Mouse (Mus musculus): ENCODE results near the gene Zcchc2. TPM values are rescaled to one million over a fixed set of nuclear protein-coding genes. Genes with fewer than 3 reads are reported as not detected.

Gene Zcchc2
- polyA plus RNA-seq, 1 experiment from 2014 or later: 1.7 TPM

DNA sequence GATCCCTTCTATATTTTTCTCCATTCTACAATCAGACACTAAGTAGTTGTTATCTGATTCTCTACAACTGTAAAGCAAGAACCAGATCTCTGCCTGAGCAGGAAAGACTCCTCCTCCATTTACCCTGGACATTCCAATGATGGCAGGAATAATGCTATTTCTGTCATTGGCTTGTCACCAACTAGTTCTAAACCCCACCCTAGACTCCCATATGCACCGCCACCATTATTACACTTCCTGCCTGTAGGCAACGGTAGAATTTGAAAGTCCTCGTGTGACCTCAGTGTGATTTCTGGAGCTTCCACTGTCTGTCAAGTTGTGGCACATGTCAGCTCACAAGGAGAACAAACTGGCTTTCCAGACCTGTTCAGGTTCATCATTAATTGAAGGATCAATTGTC is 74.1 kb downstream of the Zcchc2 start:
- 30% methylated on average over 3 of the region's 3 CpGs for whole genome bisulfite sequencing
- Histone ChIP-seq H3K27ac (ENCODE audit: low read length) (no peak overlapping the region), H3K36me3 (ENCODE audit: insufficient read depth, low read length) (no peaks in the 10 kb centered on the region), H3K4me1 (ENCODE audit: insufficient read depth, low read depth, low read length) (peaks cover 7% of the 10 kb centered on the region), H3K27me3 (replicated peaks; ENCODE audit: insufficient read depth, low read length) (no peaks in the 10 kb centered on the region), H3K4me2 (replicated peaks; ENCODE audit: low read depth, low read length) (no peak overlapping the region), H3K4me3 (ENCODE audit: low read depth, low read length) (no peak overlapping the region), H3K9me3 (ENCODE audit: low read length) (no peaks in the 10 kb centered on the region), H3K9ac (replicated peaks; ENCODE audit: low read depth) (no peak overlapping the region)
- DNase-seq (ENCODE audit: low spot score) (peak; percentile 61), ATAC-seq (peak; percentile 45; the same call in 1 of the 2 replicates)
- TF ChIP-seq CTCF (IDR thresholded peaks at IDR 0.05) (no peak), EP300 (IDR thresholded peaks at IDR 0.05) (no peak)

DNA sequence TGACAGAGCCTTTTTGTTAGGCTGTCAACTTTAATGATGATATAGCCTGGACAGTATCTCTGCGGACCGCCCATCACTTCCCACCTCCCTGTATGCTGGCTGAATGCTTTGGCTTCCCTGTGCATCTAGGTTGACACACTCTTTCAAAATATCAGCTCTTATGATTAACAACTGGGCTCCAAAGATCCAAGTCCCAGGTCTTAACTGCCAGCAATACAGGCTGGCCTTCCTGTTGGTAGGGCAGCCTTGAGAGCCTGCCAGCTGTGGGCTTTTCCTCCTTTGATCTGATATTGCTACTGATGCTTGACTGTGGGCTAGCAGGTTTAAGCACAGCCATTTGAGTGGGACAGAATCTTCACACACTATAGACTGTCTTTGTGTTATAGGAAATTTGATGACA is 74.5 kb downstream of the Zcchc2 start:
- H3K27ac ChIP-seq (ENCODE audit: low read length): no peak overlapping the region
- H3K9ac ChIP-seq (replicated peaks; ENCODE audit: low read depth): no peak overlapping the region
- H3K4me2 ChIP-seq (replicated peaks; ENCODE audit: low read depth, low read length): no peak overlapping the region
- TF ChIP-seq CTCF (IDR thresholded peaks at IDR 0.05) (no peak), EP300 (IDR thresholded peaks at IDR 0.05) (no peak)
- DNase-seq (ENCODE audit: low spot score) (no peak), ATAC-seq (no peak)
- H3K4me3 ChIP-seq (ENCODE audit: low read depth, low read length): no peak overlapping the region
- H3K36me3 ChIP-seq (ENCODE audit: insufficient read depth, low read length): no peaks in the 10 kb centered on the region
- H3K27me3 ChIP-seq (replicated peaks; ENCODE audit: insufficient read depth, low read length): no peaks in the 10 kb centered on the region
- WGBS: 80% methylated on average over 2 of the region's 2 CpGs
- H3K4me1 ChIP-seq (ENCODE audit: insufficient read depth, low read depth, low read length): peaks cover 7% of the 10 kb centered on the region
- H3K9me3 ChIP-seq (ENCODE audit: low read length): no peaks in the 10 kb centered on the region

DNA sequence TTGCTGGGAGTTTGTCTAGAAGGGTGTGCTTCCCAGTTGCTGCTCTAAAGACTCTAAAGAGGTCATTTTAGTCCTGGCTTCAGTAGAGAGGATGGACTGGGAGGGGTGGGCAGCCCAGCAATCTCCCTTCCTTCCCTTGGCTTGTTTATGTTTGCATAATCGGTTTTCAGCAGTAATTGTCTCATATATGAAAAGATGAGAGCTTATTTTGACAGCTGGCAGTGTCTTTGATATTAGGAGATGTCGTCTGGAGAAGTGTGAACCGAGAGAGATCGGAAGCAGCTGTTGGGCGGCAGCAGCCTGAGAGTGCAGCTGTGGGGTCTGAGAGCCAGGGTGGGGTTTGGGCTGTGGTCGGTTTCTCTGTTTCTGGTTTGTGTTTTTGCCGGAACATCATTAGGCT is 75.5 kb downstream of the Zcchc2 start:
- peak; percentile 84 for TF ChIP-seq EP300 (IDR thresholded peaks at IDR 0.05)
- no peak for TF ChIP-seq CTCF (IDR thresholded peaks at IDR 0.05)
- Histone ChIP-seq H3K9ac (replicated peaks; ENCODE audit: low read depth) (no peak overlapping the region), H3K27ac (ENCODE audit: low read length) (peak overlapping the region; percentile 40), H3K4me1 (ENCODE audit: insufficient read depth, low read depth, low read length) (peaks cover 7% of the 10 kb centered on the region), H3K36me3 (ENCODE audit: insufficient read depth, low read length) (no peaks in the 10 kb centered on the region), H3K4me3 (ENCODE audit: low read depth, low read length) (no peak overlapping the region), H3K27me3 (replicated peaks; ENCODE audit: insufficient read depth, low read length) (no peaks in the 10 kb centered on the region), H3K9me3 (ENCODE audit: low read length) (no peaks in the 10 kb centered on the region), H3K4me2 (replicated peaks; ENCODE audit: low read depth, low read length) (0 out of 2 replicates have a peak overlapping the region, but pooled peaks have one; percentile 8)
- DNase-seq (ENCODE audit: low spot score) (peak; percentile 88), ATAC-seq (peak; percentile 88)
- WGBS: 31% methylated on average over 7 of the region's 7 CpGs

DNA sequence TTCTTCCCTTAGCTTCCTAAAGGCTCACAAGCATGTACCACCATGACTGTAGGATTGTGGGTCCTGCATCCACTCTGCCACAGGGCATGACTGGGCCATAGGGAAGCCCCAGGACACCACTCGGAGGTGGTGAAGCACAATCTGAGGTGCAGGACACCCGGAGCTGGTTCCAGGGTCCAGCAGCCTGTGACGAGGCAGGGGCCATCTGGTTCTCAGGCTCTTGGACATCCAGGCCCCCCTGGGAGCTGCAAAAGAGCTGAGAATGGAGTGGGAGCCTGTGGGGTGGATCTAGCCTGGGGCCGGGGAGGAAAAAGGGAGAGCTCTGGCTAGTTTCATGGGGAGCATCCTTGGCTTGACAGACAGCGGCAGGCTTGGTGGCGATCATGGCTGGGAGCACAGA is 77.1 kb downstream of the Zcchc2 start:
- Histone ChIP-seq H3K4me1 (ENCODE audit: insufficient read depth, low read depth, low read length) (peaks cover 12% of the 10 kb centered on the region), H3K36me3 (ENCODE audit: insufficient read depth, low read length) (no peaks in the 10 kb centered on the region), H3K27ac (ENCODE audit: low read length) (no peak overlapping the region), H3K9me3 (ENCODE audit: low read length) (no peaks in the 10 kb centered on the region), H3K4me2 (replicated peaks; ENCODE audit: low read depth, low read length) (no peak overlapping the region), H3K27me3 (replicated peaks; ENCODE audit: insufficient read depth, low read length) (no peaks in the 10 kb centered on the region), H3K9ac (replicated peaks; ENCODE audit: low read depth) (no peak overlapping the region), H3K4me3 (ENCODE audit: low read depth, low read length) (no peak overlapping the region)
- DNase-seq (ENCODE audit: low spot score) (no peak), ATAC-seq (no peak)
- TF ChIP-seq CTCF (IDR thresholded peaks at IDR 0.05): no peak
- TF ChIP-seq EP300 (IDR thresholded peaks at IDR 0.05): no peak
- WGBS: 89% methylated on average over 6 of the region's 6 CpGs

DNA sequence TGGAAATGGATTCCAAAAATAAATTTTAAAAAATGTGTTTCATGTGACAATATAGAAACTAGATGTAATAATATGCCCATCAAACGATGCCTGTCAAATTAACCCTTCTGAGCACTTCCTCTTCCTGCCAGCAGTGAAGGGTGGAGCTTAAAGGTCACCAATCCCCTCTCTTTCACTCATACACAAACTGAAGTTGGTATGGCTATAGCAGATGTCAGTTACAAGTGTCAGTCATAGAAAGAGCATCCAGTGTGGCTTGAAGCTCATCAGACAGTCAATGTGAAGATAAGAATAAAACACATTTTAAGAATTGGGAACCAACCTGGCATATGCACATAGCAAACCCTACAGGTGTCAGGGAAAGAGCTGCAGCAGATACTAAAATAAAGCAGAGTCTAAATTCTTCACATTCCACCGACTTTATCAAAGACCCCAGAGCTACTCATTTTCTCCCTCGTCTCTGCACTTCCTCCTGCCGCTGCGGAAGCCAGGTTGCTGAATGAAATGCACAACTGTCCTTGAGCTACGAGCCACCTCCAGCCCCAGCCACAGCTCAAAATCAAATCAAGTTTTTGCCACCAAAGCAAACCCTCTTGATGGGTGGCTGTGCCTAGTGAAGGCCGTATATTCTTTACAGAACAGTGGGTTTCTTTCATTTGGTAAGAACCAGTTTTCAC is 79.8 kb downstream of the Zcchc2 start:
- TF ChIP-seq CTCF (IDR thresholded peaks at IDR 0.05) (no peak), EP300 (IDR thresholded peaks at IDR 0.05) (no peak)
- peaks cover 5% of the 10 kb centered on the region for H3K4me1 ChIP-seq (ENCODE audit: insufficient read depth, low read depth, low read length)
- no peaks in the 10 kb centered on the region for H3K27me3 ChIP-seq (replicated peaks; ENCODE audit: insufficient read depth, low read length)
- no peak for ATAC-seq
- no peak overlapping the region for H3K4me2 ChIP-seq (replicated peaks; ENCODE audit: low read depth, low read length)
- H3K9me3 ChIP-seq (ENCODE audit: low read length): no peaks in the 10 kb centered on the region
- 41% methylated on average over 7 of the region's 7 CpGs for WGBS
- H3K4me3 ChIP-seq (ENCODE audit: low read depth, low read length): no peak overlapping the region
- no peak overlapping the region for H3K27ac ChIP-seq (ENCODE audit: low read length)
- H3K36me3 ChIP-seq (ENCODE audit: insufficient read depth, low read length): no peaks in the 10 kb centered on the region
- no peak for DNase-seq (ENCODE audit: low spot score)
- no peak overlapping the region for H3K9ac ChIP-seq (replicated peaks; ENCODE audit: low read depth)

DNA sequence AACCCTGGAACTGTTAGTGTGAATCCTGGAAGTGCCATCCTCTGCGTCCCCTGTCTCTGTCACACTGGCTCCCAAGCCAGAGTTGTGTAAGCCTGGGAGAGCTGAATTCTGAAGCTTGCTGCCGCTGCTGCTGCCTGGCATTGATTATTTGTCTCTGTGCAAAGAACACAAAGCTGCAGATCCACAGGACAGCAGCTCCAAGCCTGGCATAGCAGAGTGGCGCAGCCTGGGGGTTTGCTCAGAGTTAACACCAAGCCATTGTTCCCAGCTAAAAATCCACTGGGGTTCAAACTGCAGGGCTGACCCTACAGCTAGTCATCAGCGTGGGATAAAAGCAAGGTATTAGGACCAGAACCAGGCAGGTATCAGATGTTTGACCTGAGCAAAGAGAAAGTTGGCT is 80.6 kb downstream of the Zcchc2 start:
- no peaks in the 10 kb centered on the region for H3K27me3 ChIP-seq (replicated peaks; ENCODE audit: insufficient read depth, low read length)
- ATAC-seq (no peak), DNase-seq (ENCODE audit: low spot score) (no peak)
- H3K4me2 ChIP-seq (replicated peaks; ENCODE audit: low read depth, low read length): no peak overlapping the region
- no peak overlapping the region for H3K4me3 ChIP-seq (ENCODE audit: low read depth, low read length)
- no peak overlapping the region for H3K27ac ChIP-seq (ENCODE audit: low read length)
- WGBS: 66% methylated on average over 4 of the region's 4 CpGs
- TF ChIP-seq EP300 (IDR thresholded peaks at IDR 0.05): no peak
- TF ChIP-seq CTCF (IDR thresholded peaks at IDR 0.05): no peak
- no peak overlapping the region for H3K9ac ChIP-seq (replicated peaks; ENCODE audit: low read depth)
- no peaks in the 10 kb centered on the region for H3K36me3 ChIP-seq (ENCODE audit: insufficient read depth, low read length)
- peaks cover 5% of the 10 kb centered on the region for H3K4me1 ChIP-seq (ENCODE audit: insufficient read depth, low read depth, low read length)
- H3K9me3 ChIP-seq (ENCODE audit: low read length): no peaks in the 10 kb centered on the region

Measured in lung, postnatal 0 days (tissue).